Mouse (Mus musculus): ENCODE measurements at regions not wholly inside any gene's neighbourhood (a gene's known extent, or its start where the extent isn't known, plus 50 kb on each side); places are given as distances from the start of the nearest gene placed in this dataset.

GRCm38 (mm10) chr4:7429308-7429707 lies 809.5 kb downstream of the Car8 start:
- no peak for DNase-seq (ENCODE audit: extremely low read depth, low read depth, low spot score)

- DNase-seq (ENCODE audit: extremely low read depth, low read depth, low spot score) = no peak
These were observed 814.8 kb downstream of the Car8 start for GRCm38 (mm10) chr4:7424081-7424480.

- no peak for DNase-seq (ENCODE audit: extremely low read depth, low read depth, low spot score)
These were observed 815.6 kb downstream of the Car8 start for GRCm38 (mm10) chr4:7423204-7423603.

GRCm38 (mm10) chr4:7422787-7423186 lies 816.1 kb downstream of the Car8 start:
- no peak for DNase-seq (ENCODE audit: extremely low read depth, low read depth, low spot score)

- DNase-seq (ENCODE audit: extremely low read depth, low read depth, low spot score) = no peak
These were observed 824.5 kb downstream of the Car8 start for GRCm38 (mm10) chr4:7414301-7414700.

- no peak for DNase-seq (ENCODE audit: extremely low read depth, low read depth, low spot score)
These were observed 846.1 kb downstream of the Car8 start for GRCm38 (mm10) chr4:7392696-7393095.

- DNase-seq (ENCODE audit: extremely low read depth, low read depth, low spot score) = no peak
These were observed 847.2 kb downstream of the Car8 start for GRCm38 (mm10) chr4:7391596-7391995.

GRCm38 (mm10) chr4:7385069-7385468 lies 853.8 kb downstream of the Car8 start:
- no peak for DNase-seq (ENCODE audit: extremely low read depth, low read depth, low spot score)

- no peak for DNase-seq (ENCODE audit: extremely low read depth, low read depth, low spot score)
These were observed 858.8 kb downstream of the Car8 start for GRCm38 (mm10) chr4:7379996-7380395.

- DNase-seq (ENCODE audit: extremely low read depth, low read depth, low spot score) = no peak
These were observed 874.4 kb downstream of the Car8 start for GRCm38 (mm10) chr4:7364238-7365040.

- no peak for DNase-seq (ENCODE audit: extremely low read depth, low read depth, low spot score)
These were observed 875.3 kb downstream of the Car8 start for GRCm38 (mm10) chr4:7363508-7363907.

- no peak for DNase-seq (ENCODE audit: extremely low read depth, low read depth, low spot score)
These were observed 882.6 kb downstream of the Car8 start for GRCm38 (mm10) chr4:7356202-7356601.

GRCm38 (mm10) chr4:7347317-7347716 lies 891.5 kb downstream of the Car8 start:
- DNase-seq (ENCODE audit: extremely low read depth, low read depth, low spot score) = no peak

GRCm38 (mm10) chr4:7341159-7341558 lies 897.7 kb downstream of the Car8 start:
- no peak for DNase-seq (ENCODE audit: extremely low read depth, low read depth, low spot score)

GRCm38 (mm10) chr4:7314261-7314660 lies 924.6 kb downstream of the Car8 start:
- DNase-seq (ENCODE audit: extremely low read depth, low read depth, low spot score) = no peak

GRCm38 (mm10) chr4:7313219-7313618 lies 925.6 kb downstream of the Car8 start:
- no peak for DNase-seq (ENCODE audit: extremely low read depth, low read depth, low spot score)

- DNase-seq (ENCODE audit: extremely low read depth, low read depth, low spot score) = no peak
These were observed 926.7 kb downstream of the Car8 start for GRCm38 (mm10) chr4:7312160-7312559.

GRCm38 (mm10) chr4:7269047-7269446 lies 969.8 kb downstream of the Car8 start:
- no peak for DNase-seq (ENCODE audit: extremely low read depth, low read depth, low spot score)

- no peak for DNase-seq (ENCODE audit: extremely low read depth, low read depth, low spot score)
These were observed 982.4 kb downstream of the Car8 start for GRCm38 (mm10) chr4:7256486-7256885.

- DNase-seq (ENCODE audit: extremely low read depth, low read depth, low spot score) = no peak
These were observed 985.2 kb downstream of the Car8 start for GRCm38 (mm10) chr4:7253616-7254015.

GRCm38 (mm10) chr4:7251641-7252040 lies 987.2 kb downstream of the Car8 start:
- DNase-seq (ENCODE audit: extremely low read depth, low read depth, low spot score) = no peak

- no peak for DNase-seq (ENCODE audit: extremely low read depth, low read depth, low spot score)
These were observed 991.0 kb downstream of the Car8 start for GRCm38 (mm10) chr4:7247816-7248215.

- no peak for DNase-seq (ENCODE audit: extremely low read depth, low read depth, low spot score)
These were observed 991.6 kb downstream of the Car8 start for GRCm38 (mm10) chr4:7247244-7247643.
